Mouse (Mus musculus) erythroblast, embryonic 14.5 days (primary cell): ENCODE measurements around the gene Myh10.

ENCODE experiments used
- GATA1 ChIP-seq: IDR thresholded peaks from 2 replicates; pipeline ENCODE4 v1.6.1; 2012; ENCODE audit warnings: low read length, inconsistent platforms, mixed read lengths
- TAL1 ChIP-seq: IDR thresholded peaks from 3 replicates; pipeline ENCODE4 v1.6.1; 2012; ENCODE audit warnings: low read length, inconsistent platforms, mixed read lengths

- TF ChIP-seq GATA1, result no peak
- TF ChIP-seq TAL1, result no peak
These were observed 68.3 kb downstream of the Myh10 start for GRCm38 (mm10) chr11:68759691-68760090.
